Mouse (Mus musculus) kidney, adult 8-10 months (tissue): ENCODE measurements around the gene Rab3d.

Experiments used
- DNase-seq, 2 experiments: peaks; one replicate each; pipeline ENCODE4 v3.0.0; 2022

Gene Rab3d

GRCm38 (mm10) chr9:21918035-21918592 is at the start of gene Rab3d:
Gene Rab3d, minus strand, starts transcription at chr9:21918192.
- DNase-seq: peak; percentile 96 to 97

GRCm38 (mm10) chr9:21963417-21963816 is 45.4 kb upstream of the Rab3d start, which contains the start of gene Epor:
Gene Epor, minus strand, starts transcription at chr9:21963506.
- no peak for DNase-seq

- peak; percentile 49 to 54 for DNase-seq
Observed at GRCm38 (mm10) chr9:21962416-21963059, 44.5 kb upstream of the Rab3d start.

GRCm38 (mm10) chr9:21962010-21962409 is 44.0 kb upstream of the Rab3d start:
- no peak for DNase-seq

DNA sequence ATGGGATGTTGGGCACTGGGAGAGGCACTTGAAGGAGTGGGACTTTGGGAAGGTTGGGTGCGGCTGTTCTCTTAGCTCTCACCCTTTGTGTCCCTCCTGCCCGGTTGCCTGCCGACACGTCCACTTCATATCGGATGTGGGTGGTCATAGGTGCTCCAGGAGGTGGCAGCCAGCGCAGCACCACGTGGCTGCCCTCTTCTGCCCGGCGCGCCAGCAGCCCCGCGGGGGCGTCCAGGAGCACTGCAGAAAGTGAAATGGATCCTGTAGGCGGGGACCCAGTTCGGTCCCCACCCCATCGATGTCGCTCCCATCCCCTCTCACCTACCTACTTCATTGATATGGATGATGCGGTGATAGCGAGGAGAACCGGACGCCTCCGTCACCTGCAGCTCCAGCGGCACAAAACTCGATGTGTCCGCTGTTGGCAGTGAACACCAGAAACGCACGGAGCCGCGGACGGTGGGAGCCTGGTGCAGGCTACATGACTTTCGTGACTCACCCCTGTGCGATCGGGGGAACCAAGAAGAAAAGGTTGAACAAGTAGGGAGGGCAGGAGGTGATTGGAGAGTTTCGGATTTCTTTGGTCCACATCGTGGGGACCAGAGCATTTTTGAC is 43.5 kb upstream of the Rab3d start:
- no peak for DNase-seq

GRCm38 (mm10) chr9:21960558-21961208 is 42.7 kb upstream of the Rab3d start:
- peak; percentile 33 to 53 for DNase-seq

GRCm38 (mm10) chr9:21960135-21960534 is 42.1 kb upstream of the Rab3d start:
- DNase-seq: peak in 1 of 2 experiments; percentile 55

- DNase-seq: no peak
Observed at GRCm38 (mm10) chr9:21959244-21959643, 41.3 kb upstream of the Rab3d start.

DNA sequence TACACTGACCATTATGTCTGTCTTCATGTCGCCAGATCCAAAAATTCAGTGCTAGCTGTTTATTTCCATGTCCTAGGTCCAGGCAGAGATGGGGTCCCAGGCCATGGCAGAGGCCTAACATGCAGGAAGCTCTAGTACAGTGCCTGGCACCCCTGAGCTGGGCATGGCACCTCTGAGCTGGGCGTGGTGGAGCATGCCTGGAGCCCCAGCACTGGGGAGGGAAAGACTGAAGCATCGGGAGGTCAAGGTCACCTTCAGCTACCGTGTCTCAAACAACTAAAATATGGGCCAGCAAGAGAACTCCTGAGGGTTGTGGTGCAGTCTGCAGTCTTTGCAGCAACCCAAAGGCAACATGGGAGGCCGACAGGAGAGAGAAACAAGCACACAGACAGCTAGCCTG is 40.4 kb upstream of the Rab3d start:
- DNase-seq: no peak

- DNase-seq: peak; percentile 99 to 100
Observed at GRCm38 (mm10) chr9:21955570-21956281, 37.7 kb upstream of the Rab3d start, which contains the start of gene Swsap1. Gene Swsap1, plus strand, starts transcription at chr9:21955755.

GRCm38 (mm10) chr9:21955225-21955569 is 37.2 kb upstream of the Rab3d start:
- no peak for DNase-seq

DNA sequence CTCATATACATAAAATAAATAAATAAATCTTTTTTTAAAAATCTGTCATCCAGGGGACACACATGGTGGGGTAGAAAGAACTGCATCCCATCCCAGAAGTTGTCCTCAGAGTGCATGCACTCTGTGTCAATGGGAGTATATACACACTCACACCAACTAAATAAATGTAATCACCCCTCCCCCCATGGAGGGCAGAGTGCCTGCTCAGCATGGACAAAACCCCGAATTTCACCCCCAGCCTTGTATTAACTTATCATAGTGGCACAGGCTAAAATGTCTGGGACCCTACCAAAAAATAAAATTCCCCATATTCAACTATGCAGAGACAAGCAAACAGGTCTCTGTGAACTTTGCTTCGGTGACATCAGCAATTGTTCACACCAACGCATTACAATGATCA is 36.6 kb upstream of the Rab3d start:
- DNase-seq: no peak

GRCm38 (mm10) chr9:21953600-21953999 is 35.6 kb upstream of the Rab3d start:
- DNase-seq: no peak

DNA sequence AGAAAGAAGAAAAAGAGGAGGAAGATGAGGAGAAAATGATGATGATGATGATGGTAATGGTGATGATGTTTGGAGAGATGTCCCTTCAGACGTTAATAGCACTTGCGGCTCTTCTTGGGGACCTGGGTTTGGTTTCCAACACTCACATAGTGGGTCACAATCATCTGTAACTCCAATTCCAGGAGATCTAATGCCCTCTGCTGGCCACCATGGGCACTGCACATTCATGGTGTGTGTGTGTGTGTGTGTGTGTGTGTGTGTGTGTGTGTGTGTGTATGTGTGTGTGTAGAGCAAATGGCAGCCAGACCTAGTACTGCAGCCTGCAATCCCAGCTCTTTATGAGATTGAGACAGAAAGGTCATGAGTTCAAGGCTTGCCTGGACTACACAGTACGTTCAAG is 34.0 kb upstream of the Rab3d start:
- no peak for DNase-seq

- DNase-seq: peak in 1 of 2 experiments; percentile 72
Observed at GRCm38 (mm10) chr9:21950322-21950721, 32.3 kb upstream of the Rab3d start.

DNA sequence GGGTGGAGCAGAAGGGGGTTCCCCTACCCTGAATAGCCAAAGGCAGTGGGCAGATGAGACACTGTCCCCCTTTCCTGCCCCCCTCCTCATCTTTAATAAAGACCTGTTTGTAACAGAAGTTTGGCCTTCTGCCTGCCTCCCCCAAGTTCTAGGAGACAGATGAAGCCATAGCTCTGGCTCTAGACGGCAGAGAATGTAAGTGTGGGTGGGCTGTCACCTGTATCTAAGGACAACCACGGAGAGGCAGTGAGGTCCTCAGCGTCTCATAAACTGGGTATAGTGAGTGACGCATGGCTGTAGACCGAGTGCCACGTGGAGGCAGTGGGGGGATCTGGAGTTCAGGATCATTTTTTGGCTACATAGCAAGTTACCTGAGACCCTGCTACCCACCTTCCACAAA is 30.8 kb upstream of the Rab3d start:
- no peak for DNase-seq

DNA sequence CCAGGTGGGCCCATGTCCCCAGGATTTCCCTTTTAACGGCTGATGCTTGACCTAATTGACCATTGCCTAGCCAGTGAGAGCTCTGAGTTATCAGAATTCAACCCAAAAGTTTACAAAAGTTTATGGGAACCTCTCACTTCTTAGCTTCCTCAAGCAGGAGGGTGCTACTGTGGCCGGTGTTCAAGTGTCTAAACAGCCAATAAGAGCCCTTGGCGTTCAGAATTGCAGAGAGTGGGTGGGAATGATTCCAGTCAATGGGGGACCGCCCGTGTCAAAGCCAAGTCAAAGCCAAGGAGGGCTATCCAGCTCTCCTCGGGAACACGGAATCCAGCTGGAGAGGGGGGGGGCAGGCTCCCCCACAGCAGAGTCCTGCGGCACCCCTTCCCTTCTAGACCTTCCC is 30.2 kb upstream of the Rab3d start:
- DNase-seq: no peak

DNA sequence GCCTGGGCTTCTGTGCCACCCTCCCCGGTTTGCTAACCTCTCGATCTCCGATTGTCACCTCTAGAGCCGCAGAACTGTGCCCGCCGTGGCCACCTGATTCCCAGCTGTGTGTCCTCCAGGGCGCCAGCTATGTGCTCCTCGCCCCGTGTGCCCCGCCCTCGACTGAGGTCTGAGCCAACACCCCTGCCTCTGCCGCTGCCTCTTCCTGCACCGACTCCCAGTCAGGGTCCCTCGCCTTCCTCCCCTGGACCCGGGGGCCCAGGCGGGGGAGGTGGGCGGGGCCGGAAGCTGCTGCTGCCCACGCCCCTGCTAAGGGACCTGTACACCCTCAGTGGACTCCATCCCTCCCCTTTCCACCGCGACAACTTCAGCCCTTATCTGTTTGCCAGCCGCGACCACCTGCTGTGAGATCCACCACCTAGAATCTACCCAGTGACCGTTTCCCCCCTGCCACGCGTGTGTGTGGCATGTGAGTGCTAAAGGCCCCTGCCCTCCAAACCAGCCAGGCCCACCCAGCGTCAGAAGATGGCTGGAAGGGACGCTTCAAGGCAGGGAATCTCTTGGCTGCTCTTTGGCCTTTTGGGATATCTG is 29.6 kb upstream of the Rab3d start:
- DNase-seq: no peak

DNA sequence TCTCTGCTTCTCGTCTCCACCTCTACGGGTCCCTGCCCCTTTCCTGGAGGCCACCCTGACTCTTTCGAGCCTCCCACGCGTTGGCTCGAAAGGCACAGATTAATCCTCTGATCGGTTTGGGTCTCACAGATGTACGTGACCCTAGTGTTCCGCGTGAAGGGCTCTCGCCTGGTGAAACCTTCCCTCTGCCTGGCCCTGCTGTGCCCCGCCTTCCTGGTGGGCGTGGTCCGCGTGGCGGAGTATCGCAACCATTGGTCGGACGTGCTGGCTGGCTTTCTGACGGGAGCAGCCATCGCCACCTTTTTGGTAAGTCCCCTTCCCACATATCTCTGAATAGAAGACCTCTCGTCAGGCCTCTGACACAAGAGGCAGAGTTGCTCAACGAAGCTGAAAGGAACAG is 26.3 kb upstream of the Rab3d start:
- no peak for DNase-seq

DNA sequence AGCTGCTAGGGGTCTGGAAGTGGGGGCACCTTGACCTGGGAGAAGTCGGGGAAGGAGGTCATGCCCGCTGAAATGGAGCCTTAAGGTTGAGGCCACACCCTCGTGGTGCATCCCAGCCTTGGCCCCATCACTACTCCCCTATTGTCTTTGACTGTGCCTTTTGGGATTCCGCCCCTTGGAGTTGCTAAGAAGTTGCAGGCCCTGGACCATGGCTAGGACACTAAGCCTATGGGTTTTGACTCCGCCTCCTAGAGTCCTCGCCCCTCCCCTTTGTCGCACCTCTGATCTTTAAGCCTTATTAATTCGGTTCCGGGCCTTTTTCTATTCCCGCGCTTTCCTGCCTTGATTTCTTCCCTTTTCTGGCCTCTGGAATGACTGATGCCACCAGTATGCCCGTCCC is 25.6 kb upstream of the Rab3d start:
- no peak for DNase-seq

GRCm38 (mm10) chr9:21943046-21943445 is 25.1 kb upstream of the Rab3d start:
- DNase-seq: no peak

DNA sequence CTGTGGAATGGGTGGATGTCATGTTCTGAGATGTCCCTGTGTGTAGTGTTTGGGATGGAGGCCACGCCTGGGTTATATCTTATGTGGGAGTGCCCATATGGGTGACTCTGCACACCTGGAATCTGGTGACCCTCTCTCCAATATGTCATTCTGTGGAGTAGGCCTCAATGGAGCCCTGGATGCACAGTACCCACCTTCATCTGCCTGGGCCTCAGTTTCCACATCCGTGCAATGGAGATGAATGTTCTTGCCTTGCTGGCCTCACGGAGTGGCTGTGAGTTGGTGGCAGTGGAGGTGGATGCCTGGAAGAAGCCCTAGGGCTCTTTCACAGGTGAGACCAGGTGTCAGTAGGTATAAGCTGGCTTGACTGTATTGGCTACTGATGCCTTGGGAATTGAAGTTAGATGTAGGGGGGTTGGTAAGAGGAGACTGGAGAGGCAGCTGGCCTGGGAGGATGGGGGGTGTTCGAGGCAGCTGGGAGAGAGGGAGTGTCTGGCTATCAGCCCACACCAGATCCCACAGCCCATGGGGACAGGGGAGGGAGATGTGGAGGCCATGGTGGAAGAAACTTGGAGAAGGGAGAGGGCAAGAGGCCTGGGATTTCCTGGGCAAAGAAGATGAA is 20.4 kb upstream of the Rab3d start:
- no peak for DNase-seq
